Mouse (Mus musculus) adipose tissue, adult 10 weeks (tissue): ENCODE data around the gene Gm12794. TPM values are rescaled to one million over a fixed set of nuclear protein-coding genes. Genes with fewer than 3 reads are reported as not detected.

Source experiments
- polyA plus RNA-seq: library from polyadenylated mRNA; stranded (reverse); fragments of 350-450 nt; fragmentation: Illumina TruSeq; extraction: RNeasy Lipid Tissue Mini Kit (QIAGEN cat#74804); gene quantifications from one replicate; pipeline ENCODE4 v1.2.3, GENCODE M21; 2014; ENCODE audit warnings: low read depth, low replicate concordance

Gm12794 gene
- polyA plus RNA-seq: not detected

GRCm38 (mm10) chr4:101940107-101940506 is at the start of gene Gm12794:
TSS of gene Gm12794 (plus strand) at chr4:101940407.

GRCm38 (mm10) chr4:101893656-101894420 is 46.4 kb upstream of the Gm12794 start, which contains the start of gene C130073F10Rik:
TSS of gene C130073F10Rik (minus strand) at chr4:101893789.

GRCm38 (mm10) chr4:101908821-101909220 is 31.4 kb upstream of the Gm12794 start, which contains the start of gene Gm12800:
TSS of gene Gm12800 (plus strand) at chr4:101909121.

GRCm38 (mm10) chr4:101980949-101981348 is 40.7 kb downstream of the Gm12794 start, which contains the start of gene Gm12790:
TSS of gene Gm12790 (minus strand) at chr4:101981049.

GRCm38 (mm10) chr4:101986326-101986725 is 46.1 kb downstream of the Gm12794 start, which contains the start of gene Gm12789:
TSS of gene Gm12789 (plus strand) at chr4:101986626.

Other genes with a start within 250 kb of the Gm12794 start
- 3.2 TPM for gene Lepr, start 223.0 kb upstream of the Gm12794 start, polyA plus RNA-seq
- gene B020004J07Rik, start 96.4 kb upstream of the Gm12794 start, polyA plus RNA-seq: not detected
- gene C130073F10Rik, start 46.6 kb upstream of the Gm12794 start, polyA plus RNA-seq: not detected
- not detected for gene Gm12800, start 31.3 kb upstream of the Gm12794 start, polyA plus RNA-seq
- gene Gm12790, start 40.6 kb downstream of the Gm12794 start, polyA plus RNA-seq: not detected
- not detected for gene Gm12789, start 46.2 kb downstream of the Gm12794 start, polyA plus RNA-seq
- gene Pde4b, start 147.1 kb downstream of the Gm12794 start, polyA plus RNA-seq: 8.2 TPM